Mouse (Mus musculus) frontal cortex, adult (tissue): ENCODE measurements around the gene Gdf15.

ENCODE experiments used
- ATAC-seq: cut with Nextera tagmentation; 2 replicates; pipeline ENCODE4 v1.9.2; 2017; ENCODE audit warnings: mild to moderate bottlenecking, moderate library complexity, mixed read lengths; ENCODE audit not compliant: low TSS enrichment

Gene Gdf15

DNA sequence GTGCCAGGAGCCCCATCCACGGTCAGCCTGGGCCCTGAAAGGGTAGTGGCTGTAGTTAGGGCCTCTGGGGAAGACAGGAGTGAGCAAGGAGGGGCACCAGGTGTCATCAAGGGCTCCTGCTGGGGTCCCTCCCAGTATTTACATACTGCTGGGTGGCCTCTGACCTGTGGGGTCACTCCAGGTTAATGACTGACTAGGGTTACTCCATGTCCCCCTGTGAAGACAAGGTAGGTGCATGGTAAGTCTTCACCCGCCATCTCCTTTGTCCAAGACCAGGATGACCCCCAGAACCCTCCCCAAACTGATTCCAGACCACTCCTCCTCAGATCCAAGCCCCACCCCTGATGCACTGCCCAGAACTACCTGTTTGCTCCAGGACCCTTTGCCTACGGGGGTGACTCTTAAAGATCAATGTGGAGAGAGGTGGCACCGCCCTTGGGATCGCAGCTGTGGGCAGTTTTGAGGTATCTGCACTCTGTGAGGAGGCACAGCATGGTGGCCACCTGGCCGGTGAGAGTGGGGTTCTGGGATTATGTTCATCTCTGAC lies at the start of gene Gdf15:
TSS of gene Gdf15 (minus strand) at position 111 of the 547 bp plus-strand sequence.
- no peak for ATAC-seq

DNA sequence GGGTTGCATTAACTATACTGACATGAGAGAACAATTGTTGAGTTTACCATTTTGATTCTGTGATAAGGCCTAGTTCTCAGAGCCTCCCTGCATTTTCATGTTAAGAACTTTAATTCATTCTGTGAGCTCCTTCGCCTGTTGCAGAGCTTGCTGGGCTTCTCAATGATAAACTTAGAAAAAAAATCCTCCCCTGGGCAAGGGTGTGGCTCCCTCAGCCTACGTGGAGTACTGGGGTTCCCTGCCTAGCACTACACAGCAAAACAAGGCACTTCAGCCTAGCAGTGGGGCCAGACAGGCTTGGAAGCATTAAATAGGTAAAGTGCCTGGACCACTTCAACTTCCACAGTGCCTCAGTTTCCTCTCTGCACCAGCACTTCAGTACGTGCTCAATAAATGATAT lies 49.2 kb upstream of the Gdf15 start:
- no peak for ATAC-seq

DNA sequence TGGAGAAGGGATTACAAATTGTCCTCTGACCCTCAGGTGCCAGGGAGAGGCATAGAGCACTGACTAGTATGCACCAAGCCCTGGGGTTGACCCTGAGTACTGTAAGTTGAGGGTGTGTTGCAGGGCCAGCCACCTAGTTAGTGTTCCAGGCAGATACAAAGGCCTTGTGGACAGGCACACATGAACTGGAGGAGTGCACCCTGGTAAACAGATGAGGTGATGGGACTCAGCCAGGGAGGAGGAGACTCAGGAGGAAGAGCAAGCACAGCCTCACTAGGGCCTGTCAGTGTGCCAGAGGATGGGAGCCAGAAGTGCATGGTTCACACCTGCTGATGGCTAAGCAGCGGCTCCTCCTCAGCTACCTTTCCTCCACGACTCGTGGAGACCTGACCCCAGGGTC lies 47.8 kb upstream of the Gdf15 start:
- ATAC-seq: no peak

DNA sequence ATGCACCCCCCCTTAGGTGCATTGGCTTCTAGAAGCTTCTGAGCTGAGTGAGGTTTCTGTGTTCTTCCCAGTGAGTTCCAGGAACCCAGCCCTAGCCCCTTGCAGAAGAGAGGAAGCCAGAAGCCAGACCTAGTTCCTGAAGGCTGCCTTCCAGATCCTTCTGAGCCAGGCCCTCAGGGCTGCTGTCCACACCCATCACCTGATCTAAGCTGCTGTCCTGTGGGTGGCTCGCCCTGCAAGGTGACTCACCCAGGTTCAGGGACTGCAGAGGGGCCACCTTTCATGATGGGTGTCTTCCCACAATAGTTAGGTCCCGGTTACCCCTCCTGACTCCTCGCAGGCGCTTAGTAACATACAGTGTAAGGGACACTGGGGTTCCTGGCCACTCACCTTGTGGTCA lies 47.1 kb upstream of the Gdf15 start:
- ATAC-seq: no peak

DNA sequence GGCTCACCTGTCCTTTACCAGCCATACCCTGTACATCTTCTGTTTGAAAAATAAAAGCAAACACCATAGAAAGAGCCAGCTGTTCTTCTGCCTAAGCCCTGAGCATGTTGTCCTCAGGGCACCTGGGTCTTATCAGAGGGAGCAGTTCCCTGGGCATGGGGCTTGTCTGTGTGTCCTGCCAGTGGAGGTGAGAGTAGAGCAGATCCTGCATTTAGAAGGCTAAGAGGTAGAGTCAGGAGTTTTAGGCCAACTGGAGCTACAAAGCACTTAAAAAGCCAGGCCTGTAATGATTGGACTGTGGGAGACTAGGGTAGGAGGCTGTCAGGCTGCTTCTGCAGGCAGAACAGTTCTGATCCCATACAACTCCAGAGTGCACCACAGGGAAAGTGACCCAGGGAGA lies 46.4 kb upstream of the Gdf15 start:
- ATAC-seq: no peak

DNA sequence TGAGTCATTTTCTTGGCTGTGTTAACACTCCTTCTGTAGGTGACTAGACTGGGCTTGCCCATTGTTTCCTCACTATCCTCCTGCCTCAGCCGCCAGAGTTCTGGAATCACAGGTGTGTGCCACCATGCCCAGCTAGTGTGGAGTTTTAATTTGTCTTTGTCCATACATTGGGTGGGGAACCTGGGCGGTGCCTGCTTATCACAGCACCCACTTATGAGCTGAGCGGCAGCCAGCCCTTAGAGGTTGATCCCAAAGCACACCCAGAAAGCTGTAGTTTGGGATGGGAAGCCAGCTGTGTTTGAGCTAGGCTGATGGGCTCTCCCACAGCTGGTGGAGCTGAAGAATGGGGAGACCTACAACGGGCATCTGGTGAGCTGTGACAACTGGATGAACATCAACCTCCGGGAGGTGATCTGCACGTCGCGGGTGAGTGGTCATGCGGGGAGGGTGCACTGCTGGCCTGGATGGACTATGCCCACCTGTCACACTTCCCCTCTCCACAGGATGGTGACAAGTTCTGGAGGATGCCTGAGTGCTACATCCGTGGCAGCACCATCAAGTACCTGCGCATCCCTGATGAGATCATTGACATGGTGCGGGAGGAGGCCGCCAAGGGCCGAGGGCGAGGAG lies 45.3 kb upstream of the Gdf15 start:
- no peak for ATAC-seq

DNA sequence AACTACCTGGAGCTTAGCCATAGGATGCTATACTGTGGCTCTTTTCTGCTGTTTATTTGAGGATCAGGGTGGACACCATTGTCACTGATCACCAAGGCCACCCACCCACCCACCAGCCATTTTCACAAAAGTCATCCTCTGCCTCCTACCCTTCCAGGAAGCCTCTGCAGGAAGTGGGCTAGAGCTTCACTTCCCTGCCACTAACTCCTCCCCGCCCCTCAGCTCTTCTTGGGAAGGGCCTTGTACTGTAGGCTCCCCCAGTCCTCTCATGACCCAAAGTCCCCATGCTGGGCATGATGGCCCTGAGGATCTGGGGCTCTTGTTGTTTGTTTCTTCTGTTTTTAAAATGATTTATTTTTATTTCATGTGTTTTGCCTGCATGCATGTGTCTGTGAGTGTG lies 43.1 kb upstream of the Gdf15 start:
- ATAC-seq: no peak

DNA sequence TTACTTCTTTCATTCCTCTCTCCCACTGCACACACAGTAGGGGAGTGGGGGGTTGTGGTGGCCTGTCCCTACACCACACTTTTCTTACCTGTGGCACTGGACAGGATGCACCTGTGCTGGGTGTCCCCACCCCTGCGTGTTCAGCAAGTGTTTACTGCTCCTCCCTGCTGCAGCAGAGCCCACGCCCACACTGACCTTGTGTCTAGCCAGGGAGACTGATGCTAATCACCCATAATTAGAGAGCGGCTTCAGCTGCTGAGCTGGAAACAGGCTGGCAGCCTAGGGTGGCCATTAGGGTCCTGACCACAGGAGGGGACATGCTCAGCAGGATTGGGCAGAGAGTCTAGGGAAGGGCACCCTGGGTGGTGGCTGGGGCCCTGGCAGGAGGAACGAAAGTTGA lies 42.5 kb upstream of the Gdf15 start:
- ATAC-seq: no peak

DNA sequence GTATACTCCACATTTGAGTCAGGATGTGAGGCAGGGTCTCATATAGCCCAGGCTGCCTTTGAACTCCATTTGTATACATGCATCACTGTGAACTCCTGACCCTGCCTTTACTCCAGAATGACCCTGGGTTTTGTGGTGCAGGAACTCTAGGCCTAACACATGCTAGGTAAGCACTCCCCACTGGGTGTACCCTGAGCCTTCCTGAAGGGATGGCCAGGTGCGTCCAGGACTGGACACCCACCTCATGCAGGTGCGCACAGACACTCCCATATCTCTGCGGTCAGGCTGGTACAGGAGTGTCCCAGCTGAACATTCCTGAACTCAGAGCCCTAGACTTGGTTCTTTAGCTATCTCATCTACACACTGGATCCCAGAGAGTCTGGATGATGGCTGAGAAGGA lies 41.9 kb upstream of the Gdf15 start:
- no peak for ATAC-seq

DNA sequence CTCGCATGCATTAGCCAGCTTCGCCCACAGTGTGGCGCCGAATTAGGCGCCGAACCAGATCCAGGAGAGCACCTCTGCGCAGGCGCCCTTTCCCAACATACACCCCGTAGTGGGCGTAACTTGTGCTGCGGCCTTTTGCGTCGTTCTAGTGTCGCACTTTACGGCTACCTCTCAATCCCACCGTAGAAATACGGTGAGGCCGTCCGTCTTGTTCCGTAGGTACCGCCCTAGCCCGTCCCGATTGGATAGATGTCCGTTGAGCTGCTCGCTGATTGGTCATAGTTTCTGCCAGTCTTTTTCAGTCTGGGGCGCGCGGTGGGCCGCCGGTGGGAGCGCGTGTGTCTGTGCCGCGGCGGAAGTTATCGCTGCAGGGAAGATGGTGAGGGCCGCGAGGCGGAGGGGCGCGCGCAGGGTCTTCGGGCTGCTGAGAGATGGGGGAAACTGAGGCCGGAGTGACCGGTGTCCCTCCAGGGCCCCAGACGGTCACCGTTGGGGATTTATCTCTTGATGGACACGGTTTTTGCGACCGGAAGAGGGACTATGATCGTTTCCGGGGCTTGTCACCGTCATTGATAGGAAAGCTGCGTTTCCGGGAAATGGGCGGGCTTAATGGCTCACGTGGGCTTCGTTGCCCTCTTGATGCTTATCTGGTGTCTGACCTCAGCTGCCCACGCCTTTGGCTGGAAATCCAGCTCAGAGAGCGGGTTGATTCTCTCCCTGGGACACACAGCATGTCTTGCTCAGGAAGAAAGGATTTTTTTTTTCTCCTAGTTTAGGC lies 41.0 kb upstream of the Gdf15 start, which contains the start of gene Lsm4:
TSS of gene Lsm4 (plus strand) at position 170 of the 778 bp plus-strand sequence.
- ATAC-seq: peak; percentile 95

DNA sequence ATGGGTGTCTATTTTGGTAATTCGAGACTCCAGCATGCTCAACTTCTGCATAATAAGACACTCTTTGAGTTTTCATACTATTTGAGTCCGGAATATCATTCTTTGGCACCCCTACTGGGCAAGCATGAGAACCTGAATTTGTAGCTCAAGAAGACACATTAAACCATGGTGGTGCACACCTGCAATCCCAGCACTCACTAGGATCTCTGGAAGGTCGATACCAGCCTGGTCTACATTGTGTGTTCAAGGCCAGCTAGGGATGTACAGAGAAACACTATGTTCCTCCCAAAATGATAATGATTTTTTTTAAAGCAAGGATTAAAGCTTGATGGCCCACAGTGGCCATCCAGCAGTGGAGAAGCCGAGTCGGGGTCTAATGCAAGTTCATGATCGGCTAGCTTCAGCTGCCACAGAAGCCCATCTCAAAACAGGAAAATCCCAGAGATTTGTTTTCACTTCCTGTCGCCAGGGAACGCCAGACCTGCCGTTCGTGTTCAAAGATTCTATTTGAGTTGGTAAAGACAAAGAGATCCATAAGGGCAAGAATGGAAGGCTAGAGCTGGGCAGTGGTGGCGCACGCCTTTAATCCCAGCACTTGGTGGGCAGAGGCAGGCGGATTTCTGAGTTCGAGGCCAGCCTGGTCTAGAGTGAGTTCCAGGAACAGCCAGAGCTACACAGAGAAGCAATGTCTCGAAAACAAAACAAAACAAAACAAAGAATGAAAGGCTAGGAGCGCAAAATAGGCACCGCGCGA lies 40.2 kb upstream of the Gdf15 start:
- no peak for ATAC-seq

DNA sequence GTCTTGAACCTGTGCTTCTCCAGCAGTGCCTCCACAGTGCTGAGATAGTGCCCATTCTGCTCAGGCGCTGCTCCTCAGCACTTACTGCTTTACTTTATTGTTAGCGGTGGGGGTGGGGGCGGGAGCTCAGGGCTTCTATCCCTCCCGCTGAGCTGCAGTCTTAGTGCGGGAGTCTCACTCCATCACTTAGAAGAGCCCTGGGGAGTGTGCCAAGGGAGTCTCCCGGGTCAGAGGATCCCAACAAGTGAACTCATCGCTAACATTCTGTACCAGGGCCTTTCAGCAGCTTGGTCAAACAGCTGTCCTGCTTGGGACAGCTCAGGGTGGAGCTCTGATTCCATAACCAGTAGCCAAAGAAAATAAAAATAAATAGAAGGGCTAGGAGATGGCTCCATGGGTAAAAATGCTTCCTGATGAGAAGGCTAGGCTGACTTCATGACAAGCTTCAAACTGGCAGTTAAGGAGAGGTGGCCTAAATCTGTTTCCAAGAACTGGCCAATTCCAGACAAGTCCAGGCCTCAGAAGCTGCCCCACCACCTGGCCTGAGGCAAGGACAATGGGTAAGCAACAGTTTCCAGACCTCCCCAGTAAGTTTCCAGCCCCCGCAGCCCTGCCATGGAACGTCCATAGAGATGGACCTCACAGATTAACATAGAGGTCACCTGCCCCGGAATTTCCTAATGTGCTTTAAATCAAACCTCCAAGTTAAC lies 39.5 kb upstream of the Gdf15 start:
- no peak for ATAC-seq

DNA sequence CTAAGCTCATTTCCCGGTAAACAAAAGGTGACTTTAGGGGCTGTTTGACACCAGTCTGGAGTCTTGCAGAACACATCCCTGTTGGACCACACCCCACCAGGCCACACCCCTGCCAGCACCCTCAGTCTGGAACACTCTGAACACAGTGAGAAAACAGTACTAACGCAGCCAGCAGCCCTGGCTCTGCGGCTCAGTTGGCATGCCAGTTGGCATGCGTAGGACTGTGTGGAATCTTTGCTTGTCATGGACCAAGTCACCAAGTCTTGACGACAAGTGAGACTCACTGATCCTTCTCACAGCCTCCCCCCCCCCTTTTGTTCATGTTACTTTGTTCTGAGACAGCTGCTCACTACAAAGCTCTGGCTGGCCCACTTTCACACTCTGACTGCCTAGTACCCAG lies 34.8 kb upstream of the Gdf15 start:
- peak; percentile 87 for ATAC-seq

DNA sequence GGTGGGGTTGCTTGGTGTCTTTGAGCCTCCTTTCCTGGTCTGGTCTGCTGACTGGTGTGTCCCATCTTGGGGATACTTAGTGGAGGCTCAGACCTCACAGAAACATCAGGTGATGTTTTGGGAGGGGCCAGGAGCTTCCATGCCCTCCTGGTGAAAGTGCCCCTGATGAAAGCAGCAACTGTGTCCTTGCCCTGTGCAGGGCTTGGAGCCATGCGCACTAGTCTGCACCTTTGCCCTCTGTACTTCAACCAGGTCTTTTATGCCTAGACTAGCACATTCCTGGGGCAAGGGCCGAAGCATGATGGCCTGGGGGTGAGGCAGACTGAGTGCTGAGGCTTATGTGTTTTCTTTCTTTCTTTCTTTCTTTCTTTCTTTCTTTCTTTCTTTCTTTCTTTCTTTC lies 33.3 kb upstream of the Gdf15 start:
- ATAC-seq: no peak

DNA sequence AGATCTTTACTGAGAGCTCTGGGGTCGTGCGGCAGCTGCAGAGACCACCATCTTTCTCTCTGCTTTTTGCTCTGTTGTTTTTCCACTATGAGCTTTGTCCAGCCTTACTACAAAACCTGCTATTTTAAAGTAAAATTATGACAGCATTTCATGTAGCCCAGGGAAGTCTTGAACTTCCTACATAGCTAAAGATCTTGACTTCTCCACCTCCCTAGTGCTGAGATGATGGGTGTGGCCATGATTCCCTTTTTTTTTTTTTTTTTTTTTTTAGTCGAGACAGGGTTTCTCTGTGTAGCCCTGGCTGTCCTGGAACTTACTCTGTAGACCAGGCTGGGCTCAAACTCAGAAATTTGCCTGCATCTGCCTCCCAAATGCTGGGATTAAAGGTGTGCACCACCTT lies 32.4 kb upstream of the Gdf15 start:
- no peak for ATAC-seq

DNA sequence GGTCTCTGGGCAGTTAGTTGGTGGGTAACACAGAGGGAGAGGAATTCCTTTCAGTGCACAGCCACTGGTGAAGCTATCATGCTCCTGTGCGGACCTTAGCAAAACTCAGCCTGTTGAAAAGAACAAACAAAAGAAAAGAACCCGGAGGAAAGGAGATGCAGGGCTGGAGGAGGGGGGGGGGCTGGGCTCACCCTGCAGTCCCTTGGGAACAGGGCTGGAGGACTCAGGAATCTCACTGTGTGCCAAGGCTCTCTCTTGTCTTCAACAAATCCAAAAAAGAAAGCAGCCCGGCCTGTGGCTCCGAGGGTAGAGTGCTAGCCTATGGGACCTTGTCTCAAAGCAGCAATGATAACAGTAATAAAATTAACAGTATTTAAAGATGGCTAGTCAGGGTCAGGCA lies 31.4 kb upstream of the Gdf15 start:
- ATAC-seq: no peak

DNA sequence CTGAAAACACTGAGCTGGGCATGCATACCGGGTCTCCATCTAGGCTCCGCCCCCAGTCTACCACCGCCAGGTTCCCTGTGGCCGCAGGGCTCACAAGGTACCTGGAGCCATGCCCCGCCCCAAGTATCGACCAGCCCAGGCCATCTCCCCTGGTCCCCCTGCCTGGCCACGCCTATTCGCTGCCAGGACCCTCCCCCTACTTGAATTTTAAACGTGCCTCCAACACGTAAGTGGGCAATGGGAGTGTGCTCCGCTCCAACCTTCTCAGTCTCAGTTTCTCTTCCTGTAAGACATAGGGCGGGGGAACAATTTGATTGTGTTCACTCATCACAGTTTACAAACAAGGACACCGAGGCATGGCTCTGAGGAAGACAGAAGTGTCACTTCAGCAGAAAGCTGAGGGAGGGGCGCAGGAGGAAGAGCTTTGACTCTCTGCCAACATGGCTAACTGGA lies 28.0 kb upstream of the Gdf15 start, which contains the start of gene Pgpep1:
TSS of gene Pgpep1 (minus strand) at position 116 of the 453 bp plus-strand sequence.
- ATAC-seq: peak; percentile 7; the same call in 1 of the 2 replicates

DNA sequence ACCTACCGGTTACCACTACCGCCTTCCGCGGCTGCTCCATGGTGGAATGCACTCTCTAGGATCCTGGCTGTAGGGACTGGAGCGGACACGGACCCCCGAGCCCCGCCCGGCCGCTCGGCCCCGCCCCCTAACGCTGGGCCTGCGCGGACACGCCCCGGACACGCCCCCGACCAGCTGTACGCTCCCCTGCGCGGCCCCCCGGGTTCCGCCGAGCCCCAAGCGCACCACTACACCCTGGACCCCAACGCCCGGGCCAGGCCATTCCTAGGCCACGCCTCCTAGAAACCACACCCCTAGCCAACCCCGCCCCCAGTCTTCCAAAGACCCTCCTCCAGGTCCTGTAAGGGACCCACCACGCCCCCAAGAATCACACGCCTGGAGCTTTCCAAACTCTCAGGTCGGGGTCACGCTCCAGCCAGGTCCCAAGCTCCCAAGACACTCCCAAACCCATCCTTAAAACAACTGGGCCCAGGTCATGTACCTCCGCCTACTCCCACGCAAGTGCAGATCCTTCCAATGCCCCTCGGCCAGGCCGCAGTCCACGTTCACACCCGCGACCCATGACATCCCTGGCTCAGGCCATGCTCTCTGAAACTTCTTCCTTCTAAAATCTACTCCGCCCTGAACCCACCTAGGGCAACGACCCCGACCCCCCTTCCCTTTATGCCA lies 27.5 kb upstream of the Gdf15 start:
- peak; percentile 79 for ATAC-seq

DNA sequence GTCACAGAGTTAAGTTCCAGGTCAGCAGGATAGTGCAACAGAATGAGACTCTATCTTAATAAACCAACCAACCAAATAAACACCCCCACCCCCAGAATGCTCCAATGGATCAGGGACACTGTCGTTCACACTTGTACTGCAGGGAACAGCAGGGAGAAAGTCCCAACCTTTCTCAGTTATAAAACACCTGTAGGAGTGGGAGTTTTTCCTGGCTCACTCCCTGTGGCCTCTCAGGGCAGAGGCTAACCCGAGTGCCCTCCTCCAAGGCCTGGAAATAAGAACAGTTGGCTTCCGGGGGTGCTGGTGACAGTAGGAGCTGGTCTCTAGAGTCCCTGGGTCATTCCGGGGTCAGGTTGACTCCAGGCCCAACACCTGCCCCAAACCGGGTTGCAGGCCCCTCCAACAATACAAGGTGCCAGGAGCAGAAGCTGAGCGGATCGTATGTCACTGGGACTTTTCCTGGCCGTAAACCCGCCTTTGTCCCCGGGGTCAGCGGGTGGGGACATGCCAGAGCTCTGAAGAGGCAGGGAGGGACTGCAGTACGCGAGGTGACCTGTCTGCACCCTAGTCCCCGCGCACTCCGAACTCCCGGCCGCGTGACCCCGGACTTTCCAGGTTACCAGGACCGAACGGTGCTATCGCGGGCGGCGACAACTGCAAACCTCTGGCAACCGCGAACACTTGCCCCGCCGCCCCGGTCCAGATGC lies 26.8 kb upstream of the Gdf15 start:
- ATAC-seq: no peak

DNA sequence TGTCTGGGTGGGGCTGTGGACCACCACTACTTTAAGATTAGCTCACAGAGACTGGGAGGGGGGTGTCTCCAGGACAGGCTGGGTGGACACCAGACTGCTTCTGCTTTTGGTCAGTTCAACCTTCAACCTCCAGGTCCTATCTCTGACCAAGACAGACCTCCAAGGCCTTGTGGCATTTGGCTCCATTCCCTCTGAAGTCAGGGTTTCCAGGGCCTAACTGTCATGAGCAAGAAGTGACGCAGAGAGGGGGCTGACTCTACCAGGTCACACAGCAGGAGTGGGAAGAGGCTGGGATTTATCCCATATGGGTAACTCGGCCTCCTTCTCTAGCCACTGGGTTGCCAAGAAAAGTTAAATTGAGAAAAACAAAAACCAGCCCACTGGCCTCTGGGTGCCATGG lies 25.5 kb upstream of the Gdf15 start:
- ATAC-seq: no peak
